Mouse (Mus musculus) CD4-positive, CD25-positive, alpha-beta regulatory T cell, adult 4 months (primary cell): ENCODE results near the gene Gm20662. TPM values are rescaled to one million over a fixed set of nuclear protein-coding genes. Genes with fewer than 3 reads are reported as not detected.

Experiments
- ATAC-seq: one replicate; pipeline ENCODE4 v1.8.0; 2017
- polyA plus RNA-seq, 2 experiments: library from polyadenylated mRNA; unstranded; fragments of 100-300 nt; shearing (Covaris generic); gene quantifications; one replicate each; pipeline ENCODE4 v1.2.1; 2017

Gene Gm20662
- polyA plus RNA-seq, 2 experiments from 2014 or later, result not detected

DNA sequence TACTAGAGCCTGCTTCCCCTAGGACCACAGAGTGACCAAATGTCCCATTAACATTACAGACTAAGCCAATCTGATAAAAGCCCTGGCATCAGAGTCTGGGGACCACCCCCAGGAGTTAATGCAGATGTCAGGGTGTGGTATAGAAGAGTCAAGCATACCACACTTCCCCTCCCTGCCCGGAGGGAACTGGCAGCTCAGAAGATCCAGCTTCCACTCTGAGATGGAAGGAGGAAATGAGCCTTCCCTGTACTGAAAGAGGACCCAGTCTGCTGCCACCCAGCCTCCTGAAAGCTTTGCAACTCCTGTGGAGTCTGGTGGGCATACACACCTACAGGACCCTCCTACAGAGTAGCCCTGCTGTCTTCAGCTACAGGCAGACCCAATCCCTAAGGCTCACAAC, 58.9 kb downstream of the Gm20662 start:
- no peak for ATAC-seq

DNA sequence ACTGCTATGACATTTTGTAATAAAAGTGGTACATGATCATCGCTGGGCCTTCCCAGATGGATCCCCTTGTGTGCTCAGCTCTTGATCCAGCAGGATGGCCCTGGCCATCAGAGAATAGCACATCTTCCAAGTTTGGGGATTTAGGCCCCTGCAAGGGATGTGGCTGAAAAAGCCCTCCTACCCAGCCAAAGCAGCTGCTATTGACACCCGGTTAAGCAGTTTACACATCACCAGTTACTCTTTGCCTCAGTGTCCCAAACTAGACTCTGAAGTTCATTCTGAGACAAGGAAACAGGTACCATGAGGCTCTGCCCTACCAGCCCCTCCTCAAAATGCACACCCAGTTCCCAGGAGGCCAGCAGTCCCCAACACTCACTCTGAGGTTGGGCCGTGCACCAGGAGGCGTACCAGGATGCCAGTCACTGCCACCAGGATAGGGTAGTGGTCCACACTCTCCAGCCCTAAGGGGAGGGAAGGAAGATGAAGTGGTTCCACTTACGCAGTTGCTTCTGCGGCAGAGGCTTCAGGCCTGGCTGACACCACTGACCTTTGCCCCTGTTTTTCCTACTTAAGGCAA, 59.6 kb downstream of the Gm20662 start:
- no peak for ATAC-seq

DNA sequence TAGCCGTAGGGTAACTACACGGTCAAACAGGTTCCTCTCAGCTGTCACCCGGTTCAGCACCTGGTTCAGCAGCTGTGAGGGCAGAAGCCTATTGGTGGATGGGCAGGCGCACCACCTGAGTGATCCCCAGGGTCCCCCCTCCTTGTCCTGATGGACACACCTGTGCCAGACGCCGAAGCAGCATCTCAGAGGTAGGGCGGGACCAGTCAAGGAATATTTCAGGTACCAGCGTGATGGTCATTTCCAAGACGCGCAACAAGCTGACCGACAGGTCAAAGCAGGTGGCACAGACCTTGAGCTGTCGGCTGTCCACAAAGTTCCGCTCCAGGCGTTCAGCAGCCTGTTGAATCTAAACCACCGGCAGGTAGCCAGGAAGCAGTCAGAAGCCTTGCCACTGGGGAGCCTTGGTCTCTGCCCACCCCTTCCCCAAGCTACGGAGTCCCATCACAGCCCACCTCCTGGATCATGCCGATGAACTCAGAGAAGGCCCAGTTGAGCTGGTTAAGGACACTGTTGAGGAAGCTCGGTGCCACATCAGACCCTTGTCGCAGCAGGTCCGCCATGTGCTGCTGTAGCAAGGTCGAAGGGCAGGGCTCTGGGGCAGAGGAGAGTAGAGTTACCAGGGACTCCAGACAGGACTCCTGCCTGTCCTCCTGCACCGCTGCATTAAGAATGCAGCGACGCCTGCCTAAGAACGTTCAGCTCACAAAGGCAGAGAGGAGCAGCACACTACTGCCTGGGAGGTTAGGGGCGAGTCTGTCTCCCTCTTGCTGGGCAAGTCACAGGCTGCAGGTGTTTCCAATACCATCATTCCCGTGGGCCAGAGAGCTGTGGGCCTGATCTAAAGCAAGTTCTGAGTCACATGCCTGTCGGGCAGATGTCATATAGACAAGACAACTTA, 60.5 kb downstream of the Gm20662 start:
- ATAC-seq, result no peak

DNA sequence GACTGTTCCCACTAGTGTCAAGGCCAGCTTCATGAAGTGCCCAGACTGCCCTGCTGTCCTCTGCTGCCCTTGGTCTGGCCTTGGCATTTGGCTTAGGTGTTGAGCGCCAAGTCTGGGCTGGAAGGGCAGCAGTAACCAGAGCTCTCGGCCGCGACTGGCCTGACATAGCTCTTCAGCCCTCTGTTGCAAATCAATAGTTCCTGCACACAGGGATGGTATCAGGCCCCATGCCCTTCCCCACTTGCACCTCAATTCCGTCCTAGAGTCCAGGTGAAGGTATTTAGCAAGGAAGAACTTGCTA, 61.1 kb downstream of the Gm20662 start:
- ATAC-seq, result no peak

DNA sequence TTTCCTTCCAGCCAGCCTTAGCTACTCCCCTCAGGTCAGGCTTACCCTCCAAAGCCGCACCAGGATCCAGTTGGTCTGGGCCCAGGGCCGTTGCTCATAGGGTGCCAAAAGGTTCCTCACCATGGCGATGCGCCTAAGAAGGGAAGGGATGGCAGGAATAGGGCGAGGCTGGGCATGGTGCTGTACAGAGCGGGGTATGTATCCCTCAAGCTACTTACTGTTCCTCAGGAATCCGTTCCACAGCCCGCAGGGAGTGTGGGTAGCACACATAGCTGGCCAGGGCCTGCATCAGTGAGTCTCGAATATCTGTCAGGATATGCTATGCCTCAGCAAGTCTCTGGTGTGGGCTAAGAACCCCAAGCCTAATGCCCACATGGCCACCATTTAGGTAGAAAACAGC, 62.1 kb downstream of the Gm20662 start:
- no peak for ATAC-seq

DNA sequence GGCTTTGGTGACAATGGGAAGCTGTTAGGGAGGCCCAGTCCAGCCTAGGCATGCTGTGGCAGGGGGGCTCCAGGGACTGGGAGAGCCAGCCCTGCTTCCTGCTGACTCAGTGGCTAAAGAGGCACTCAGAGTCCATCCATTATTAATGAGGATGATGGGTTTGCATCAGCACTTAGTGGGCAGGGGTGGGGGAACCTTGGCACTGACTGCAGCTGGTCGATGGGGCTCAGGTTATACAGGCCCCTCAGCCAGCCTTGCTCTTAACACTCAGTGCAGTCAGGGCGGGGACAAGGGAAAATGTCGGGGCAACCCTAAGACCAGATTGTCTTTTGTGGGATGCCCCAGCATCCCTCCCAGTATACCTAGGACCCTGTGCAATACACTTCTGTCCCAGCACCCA, 66.0 kb downstream of the Gm20662 start:
- no peak for ATAC-seq

DNA sequence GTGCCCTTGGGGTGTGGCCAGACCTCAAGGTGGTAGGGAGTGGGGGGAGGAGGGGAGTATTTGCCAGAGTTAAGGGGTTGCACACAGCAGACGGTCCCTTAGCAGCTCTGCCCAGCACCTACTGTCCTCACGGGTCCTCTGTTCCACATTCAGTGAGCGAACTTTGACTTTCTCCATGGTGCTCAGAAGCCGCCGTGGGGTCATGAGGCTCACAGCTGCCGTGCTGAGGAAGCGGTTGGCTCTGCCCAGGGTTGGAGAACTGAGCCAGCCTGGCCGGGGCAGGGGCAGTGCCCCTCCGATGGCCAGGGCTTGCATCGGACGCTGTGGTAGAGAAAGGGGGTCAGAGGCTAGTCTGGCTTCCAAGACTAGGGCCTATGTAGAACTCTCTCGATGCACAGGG, 67.2 kb downstream of the Gm20662 start:
- ATAC-seq, result no peak

DNA sequence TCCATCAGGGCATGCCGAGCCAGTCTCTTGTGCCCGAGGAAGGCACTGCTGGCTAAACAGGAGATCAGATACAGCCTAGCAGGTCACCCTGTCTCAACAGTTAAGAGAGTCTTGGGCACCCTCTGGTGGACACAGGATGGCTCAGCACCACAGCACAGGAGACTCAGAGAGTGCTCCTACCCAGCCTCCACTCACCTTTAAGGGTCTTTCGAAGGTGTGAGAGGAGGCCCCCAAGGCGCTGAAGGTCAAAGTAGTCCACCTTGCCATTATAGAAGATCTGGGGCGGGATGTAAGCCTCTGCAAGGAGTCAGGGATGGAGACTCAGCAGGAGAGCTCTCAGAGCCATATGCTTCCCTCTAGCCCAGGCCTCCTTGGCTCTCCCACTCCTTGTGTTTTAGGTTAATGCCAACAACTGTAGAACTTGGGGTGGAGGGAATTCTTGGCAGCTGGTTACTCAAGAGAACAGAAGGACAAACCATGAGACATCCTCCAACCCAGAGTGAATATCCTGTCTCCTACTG, 69.4 kb downstream of the Gm20662 start:
- peak; percentile 57 for ATAC-seq

DNA sequence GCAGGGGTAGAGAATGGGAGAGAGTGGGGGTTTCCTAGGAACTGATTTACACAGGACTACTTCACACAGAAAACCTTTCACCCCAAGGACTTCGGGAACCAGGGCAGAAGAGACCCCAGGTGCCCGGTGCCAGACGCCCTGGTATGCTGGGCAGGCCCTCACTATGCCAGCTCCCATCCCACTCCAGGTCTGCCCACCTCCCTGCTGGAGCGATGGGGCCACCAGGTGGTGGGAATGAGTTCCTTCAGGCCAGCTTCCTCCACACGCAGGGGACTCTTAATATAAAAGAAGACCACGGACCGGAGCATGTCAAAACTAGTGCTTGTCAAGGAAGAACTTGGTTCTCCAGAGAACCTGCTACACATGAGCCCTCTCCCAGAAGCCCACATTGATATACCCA, 71.0 kb downstream of the Gm20662 start:
- no peak for ATAC-seq

DNA sequence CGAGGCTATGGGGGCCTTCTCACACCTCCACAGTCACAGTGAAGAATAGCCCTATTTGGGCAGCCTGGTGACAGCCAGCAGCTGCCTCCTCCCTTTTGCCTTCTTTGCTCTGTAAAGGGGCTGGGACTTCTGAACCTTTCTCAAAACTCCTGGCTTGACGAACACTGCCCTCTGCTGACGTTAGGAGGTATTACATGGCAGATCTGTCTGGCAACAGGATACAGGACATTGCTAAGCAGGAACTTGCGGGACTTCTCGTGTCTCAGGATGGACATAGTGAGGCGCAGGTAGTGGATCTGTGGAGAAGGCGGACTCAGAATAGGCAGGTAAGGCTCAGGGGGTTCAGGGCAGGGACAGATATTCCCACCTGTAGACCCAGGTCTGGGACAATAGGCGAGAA, 71.8 kb downstream of the Gm20662 start:
- ATAC-seq, result peak; percentile 72

DNA sequence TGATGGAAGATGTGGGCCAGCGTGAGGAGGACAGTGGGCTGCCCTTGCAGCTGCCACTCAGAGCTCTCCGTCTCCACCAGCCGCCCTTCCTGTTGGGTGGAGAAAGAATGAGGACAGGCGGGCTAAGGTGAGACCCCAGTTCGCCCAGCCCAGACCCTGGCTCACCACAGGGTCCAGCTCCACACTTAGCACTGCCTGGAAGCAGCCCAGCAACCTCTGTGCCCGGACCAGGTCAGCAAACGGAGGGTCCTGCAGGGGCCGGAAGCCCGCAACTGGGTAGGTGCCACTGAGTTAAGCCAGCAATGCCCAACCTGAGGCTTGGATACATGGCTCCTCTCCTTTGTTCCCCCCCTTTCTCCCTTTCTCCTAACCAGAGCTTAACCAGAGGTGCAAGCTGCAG, 72.9 kb downstream of the Gm20662 start:
- ATAC-seq, result no peak

DNA sequence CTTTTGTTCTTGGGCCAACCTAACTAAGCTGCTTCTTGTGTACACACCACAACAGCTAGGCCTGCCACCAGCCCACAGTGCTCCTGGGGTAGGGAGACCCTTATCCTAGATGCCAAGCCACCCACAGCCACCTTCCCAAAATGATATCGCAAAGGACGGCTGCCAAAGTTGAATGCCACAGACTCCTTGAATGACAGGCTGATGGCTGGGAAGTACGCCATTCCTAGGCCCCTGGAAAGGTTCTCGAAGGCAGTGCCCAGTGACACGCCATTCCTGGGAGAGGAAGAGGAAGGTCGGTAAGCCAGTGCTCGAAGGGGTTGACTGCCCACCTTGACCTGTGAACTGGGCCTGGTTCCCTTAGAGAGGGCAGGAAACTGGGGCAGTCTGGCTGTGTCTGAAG, 73.4 kb downstream of the Gm20662 start:
- ATAC-seq, result no peak

DNA sequence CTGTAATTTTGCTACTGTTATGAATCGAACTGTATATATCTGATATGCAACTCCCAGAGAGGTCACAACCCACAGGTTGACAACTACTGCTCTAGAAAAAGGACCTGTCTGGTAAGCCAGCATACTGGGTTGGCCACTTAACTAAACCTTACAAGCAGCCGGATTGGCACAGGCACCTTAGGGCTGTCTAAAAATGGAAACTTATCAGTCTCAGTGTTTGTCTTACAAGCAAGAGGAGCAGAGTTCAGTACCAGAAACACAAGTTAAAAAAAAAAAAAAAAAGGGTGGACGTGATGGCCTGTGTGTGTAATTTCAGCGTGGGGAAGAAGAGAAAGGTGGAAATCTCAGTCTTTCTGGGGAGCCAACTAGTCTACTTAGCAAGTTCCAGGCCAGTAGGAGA, 75.7 kb downstream of the Gm20662 start:
- no peak for ATAC-seq

DNA sequence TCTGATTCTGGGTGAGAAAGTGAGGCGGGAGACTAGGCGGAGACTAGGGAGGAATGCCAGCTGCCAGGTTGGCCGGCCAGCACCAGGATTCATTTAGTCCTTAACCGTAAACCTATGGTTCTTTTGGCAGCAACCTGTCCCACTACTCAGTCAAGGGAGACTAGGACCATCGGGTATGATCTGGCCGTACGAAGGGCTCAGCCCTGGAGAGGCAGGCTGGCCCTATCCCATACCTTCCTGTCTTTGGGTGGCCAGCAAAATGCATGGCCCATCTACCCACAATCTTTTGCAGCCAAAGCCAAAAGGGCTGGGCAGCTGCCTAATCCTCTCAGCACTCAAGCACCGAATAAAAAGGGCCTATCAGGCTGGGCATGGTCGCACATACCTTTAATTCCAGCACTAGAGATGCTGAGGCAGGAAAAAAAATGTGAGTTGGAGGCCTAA, 76.4 kb downstream of the Gm20662 start:
- ATAC-seq, result no peak

DNA sequence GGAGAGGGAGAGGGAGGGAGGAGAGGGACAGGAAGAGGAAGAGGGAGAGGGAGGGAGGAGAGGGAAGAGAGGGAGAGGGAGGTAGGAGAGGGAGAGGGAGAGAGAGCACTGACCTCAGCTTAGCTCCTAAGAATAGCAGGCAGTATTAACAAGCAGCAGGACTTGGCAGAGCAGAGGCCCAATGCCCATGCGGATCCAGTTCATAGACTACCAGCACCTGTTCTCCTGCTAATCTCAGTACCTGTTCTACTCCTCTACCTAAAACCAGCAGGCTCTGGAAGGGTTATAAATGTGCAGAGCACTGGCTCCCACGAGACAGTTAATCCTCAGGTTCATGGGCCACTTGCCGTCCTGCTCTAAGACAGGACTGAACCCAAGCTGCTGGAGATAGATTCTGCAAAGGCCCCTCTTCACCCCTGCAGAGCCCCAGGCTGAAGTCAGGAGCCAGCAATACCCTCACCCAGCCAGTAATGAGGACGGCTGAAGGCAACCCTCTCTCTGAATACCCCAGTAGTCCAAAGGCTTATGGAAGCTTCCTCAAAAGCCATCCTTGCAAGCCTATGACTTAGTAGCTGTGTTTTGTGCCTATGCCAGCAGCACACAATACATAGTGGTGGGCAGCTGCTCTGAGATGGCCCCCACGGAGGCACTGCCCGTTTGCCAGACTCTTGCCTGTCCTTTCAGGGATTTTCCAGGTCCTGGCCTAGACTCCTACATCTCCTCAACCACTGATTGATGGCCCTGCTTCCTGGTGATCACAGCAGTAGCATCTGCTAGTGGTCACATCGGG, 77.2 kb downstream of the Gm20662 start:
- ATAC-seq, result no peak

DNA sequence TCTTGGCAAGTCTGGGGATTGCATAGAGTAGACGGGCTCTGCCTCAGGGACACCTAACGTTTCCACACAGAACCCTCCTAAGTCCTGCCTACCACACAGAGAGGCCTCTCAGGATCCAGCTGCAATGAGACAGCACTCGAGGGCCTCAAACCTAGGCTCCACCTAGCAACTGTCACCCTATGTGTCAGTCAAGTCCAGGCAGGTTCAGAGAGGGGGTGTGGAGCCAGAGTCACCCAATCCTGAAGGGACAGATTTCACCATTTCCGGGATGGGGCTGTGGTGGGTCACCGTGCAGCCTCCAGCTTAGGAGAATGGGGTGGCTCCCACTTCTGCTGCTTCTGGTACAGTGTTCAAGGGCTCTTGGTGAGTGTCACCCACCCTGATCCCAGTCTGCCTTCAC, 84.0 kb downstream of the Gm20662 start, which contains the start of gene Mst1:
Gene Mst1 (plus strand): TSS at position 269 of the 400 bp plus-strand sequence.
- no peak for ATAC-seq

DNA sequence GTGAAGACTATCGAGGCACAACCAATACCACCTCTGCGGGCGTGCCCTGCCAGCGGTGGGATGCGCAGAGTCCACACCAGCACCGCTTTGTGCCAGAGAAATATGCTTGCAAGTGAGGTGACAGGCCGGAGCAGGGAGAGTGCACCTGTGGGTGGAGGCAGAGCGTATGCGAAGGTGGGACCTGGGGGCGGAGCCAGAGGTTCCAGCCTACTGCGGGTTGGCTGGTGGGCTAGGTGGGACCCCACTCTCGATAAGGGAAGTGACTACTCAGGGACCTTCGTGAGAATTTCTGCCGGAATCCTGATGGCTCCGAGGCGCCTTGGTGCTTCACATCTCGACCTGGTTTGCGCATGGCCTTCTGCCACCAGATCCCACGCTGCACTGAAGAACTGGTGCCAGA, 86.4 kb downstream of the Gm20662 start:
- ATAC-seq, result no peak

DNA sequence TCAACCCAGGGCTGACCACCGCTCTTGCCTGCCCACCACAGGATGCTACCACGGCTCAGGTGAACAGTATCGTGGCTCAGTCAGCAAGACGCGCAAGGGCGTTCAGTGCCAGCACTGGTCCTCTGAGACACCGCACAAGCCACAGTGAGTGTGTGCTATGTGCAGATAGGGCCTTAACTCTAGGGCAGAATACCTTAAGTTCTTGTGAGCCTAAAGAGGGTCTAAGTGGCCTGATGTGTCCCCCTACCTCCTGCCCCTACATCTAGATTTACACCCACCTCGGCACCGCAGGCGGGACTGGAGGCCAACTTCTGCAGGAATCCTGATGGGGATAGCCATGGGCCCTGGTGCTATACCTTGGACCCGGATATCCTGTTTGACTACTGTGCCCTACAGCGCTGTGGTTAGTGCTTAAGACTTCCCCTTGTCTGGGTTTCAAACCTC, 86.9 kb downstream of the Gm20662 start, which contains the start of gene Rnf123:
Gene Rnf123 (minus strand): TSS at position 359 of the 444 bp plus-strand sequence.
- ATAC-seq, result peak; percentile 84

DNA sequence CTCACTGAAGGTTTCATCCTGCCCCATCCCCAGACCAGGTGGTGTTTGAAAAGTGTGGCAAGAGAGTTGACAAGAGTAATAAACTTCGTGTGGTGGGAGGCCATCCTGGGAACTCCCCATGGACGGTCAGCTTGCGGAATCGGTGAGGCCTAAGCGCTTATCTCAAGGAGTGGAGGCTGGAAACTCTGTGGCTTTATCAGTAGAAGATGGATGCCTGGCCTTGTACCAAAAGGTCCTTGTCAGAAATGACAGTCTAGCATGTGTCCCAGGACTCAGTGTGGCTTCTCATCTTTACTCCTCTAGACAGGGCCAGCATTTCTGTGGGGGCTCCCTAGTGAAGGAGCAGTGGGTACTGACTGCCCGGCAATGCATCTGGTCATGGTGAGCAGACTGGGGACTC, 87.4 kb downstream of the Gm20662 start:
- no peak for ATAC-seq

DNA sequence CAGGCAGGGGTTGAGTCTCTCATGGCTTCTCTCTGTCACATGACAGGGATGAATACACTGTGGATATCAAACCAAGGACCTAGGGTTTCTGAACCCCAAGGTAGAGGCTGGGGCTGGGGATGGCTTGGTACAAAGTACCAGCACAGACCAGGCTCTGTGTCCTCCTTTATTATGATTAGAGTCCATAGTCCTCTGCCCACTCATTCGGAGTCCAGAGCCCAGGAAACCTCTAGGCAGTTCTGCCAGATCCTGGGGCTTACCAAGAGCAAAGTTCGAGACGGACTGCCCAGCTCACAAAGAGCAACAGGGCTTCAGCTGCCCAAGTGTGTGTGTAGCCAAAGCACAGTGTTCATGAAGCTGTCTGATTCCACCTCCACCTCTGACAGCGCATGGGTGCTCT, 89.1 kb downstream of the Gm20662 start:
- no peak for ATAC-seq

DNA sequence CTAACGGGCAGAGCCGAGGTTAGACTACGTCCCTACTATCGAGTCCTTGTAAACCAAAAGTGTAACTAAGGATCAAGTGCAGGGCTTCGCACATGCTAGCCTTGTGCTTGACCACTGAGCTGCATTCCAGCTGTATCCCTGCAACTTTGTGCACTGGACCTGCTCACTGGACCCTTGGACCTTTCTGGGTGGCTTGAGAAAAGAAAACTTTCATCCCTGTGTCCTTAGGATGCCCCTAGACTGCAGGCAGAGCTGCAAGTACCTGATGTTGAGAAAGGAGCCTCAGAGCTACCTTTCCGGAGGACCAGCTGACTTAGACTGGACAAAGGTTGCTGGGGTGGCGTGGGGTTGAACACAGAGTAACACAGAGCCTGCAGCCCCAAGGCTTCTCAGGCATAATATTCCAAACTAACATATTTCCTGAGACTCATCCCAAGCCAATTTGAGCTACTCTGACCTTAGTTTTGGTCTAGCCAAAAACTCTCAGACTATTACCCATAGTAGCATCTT, 94.5 kb downstream of the Gm20662 start:
- ATAC-seq, result no peak

DNA sequence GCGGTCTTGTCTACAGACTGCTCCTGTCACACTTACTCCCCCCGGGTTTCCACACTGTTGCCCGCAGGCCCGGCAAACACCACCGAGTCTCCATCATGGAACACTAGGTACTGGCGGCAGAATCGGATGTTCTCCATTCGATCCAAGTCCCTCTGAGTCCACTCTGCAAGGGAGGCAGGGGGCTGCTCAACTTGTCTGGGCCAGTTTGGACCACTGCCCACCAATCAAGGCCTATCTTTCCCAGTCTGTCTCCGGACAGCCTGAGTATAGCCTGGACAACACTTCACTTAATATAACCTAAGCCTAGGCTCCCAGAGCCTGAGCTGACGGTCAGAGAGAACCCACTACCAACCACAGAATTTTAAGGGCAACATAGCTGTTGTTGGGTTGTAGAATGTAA, 97.4 kb downstream of the Gm20662 start:
- no peak for ATAC-seq
